Mouse (Mus musculus): ENCODE data around the gene Bfsp2.

DNA sequence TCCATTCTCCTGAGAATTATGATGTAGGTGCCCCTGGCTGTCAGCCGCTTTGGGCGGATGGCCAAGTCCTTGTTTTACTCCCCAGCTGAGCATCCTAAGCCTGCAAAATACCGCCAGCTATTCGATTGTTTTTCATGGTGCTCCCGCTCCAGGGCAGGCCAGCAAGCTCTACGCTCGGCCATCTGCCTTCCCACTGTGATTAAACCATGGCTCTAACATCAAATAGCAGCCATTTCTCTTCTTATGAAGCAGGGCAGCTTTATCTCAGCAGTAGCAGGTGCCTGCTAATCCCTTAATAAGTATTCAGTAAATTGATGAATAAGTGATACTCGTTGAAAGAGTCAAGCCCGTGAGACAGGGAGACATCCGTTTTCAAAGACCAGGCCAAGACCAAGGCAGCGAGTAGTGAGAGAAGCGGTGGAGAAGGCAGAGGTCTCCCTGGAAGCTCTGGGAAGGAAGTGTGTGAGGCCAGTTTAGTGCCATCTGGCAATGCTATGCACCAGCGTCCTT, 14.5 kb downstream of the Bfsp2 start:
- TF ChIP-seq POLR2A (IDR thresholded peaks at IDR 0.05; ENCODE audit: insufficient read depth, low read depth, low read length): no peak
- no peak for TF ChIP-seq CTCF (IDR thresholded peaks at IDR 0.05; ENCODE audit: insufficient read depth, low read depth, low read length)
